Mouse (Mus musculus): ENCODE results near the gene Ppp1r36.
"Not testable (repeated sequence)": the region's sequence is repeated elsewhere in the genome, so short reads cannot be mapped to it uniquely, and the experiment has no call there.

The Ppp1r36 gene

DNA sequence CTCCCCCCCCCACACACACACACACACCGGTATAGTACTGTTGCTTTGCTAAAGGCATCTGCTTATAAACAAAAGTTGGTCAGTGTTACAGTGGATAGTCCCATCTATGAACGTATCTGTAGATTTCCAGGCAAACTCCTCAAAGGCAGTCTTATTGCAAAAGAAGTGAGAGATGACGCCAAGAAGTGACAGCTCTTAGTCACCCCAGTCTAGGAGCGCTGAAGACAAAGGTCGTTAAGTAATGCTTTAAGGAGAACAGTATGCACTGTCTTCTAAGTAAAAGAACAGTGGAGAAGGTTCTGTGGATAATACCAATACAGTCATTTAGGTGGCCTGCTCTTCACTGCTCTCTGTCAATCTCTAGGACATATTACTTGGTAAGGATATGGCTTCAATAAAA, 24.4 kb upstream of the Ppp1r36 start:
- DNase-seq (ENCODE audit: low read depth, low spot score) = no peak

DNA sequence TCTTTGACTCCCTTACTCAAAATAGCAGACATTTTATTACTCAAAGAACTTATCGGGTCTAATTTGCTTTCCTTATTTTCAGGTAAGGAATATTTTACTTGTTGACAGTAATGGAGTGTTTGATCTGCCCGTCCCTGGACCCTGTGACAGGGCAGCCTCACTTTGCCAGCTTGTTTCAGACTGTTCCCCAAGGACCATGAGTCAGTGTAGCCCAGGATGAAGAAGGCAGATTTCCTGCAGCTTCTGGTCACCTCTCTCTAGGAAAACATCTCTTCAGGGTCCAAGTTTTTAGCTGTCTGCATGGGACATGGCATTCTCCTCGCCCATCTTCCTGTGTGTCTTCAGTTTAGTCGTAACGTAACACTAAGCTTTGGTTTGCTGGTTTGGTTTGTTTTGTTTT, 20.1 kb upstream of the Ppp1r36 start:
- no peak for DNase-seq (ENCODE audit: low read depth, low spot score)

DNA sequence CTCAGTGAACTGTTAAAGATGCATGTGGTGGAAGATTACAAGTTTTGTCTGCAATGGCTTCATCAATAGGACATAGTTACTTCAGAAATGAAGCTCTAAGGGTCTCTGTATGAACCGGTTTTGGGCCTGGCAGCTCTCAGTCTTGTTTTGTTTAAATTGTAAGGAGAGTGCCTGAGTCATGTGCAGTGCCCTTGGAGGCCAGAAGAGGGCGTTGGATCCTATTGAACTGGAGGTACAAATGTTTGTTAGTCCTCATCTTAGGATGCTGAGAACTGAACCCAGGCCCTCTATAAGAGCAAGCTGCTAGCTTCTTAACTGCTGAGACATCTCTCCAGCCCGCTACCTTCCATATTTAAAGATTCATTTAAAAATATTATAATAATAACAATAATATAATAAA, 15.7 kb upstream of the Ppp1r36 start:
- DNase-seq (ENCODE audit: low read depth, low spot score) = peak; percentile 70

DNA sequence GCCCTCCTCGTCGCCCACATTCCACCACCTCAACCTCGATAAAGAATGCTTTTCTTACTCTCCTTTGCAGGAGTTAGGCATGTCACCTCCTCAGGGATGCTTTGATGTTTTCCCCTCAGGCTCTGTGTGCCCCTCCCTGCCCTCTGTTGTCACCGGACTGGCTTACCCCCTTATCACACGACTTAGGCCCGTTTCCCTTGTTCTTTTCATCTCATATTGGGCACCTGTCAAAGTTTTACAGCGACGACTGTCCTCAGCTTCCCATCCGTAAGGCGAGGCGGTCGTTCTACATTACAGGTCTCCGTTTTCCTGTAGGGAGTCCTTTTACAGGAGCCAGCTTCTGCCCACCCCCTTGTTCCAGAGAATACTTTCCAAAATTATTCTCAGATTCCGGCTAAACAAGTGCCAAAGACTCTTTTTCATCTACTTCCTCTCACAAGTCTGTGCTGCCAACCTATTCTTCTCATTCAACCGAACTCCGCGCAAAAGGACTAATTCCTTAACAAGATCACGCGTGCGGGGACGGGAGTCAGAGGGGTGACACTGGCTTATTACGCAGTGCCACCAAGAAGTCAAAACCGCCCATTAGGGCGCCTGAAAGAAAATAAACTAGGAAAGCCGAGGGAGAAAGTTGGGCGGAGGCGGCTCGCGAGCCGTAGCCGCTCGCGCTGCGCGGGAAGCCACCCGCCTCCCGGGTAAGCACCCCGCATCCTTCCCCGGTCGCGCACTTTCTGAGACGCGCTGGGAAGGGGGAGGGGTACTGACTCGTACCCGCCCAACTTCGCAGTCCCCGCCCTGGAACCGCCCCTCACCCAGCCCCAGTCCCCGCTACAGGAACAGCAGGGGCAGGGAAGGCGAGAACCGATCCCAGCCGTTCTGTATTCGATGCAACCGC, 14.1 kb upstream of the Ppp1r36 start:
- peak; percentile 61 for DNase-seq (ENCODE audit: low read depth, low spot score)

DNA sequence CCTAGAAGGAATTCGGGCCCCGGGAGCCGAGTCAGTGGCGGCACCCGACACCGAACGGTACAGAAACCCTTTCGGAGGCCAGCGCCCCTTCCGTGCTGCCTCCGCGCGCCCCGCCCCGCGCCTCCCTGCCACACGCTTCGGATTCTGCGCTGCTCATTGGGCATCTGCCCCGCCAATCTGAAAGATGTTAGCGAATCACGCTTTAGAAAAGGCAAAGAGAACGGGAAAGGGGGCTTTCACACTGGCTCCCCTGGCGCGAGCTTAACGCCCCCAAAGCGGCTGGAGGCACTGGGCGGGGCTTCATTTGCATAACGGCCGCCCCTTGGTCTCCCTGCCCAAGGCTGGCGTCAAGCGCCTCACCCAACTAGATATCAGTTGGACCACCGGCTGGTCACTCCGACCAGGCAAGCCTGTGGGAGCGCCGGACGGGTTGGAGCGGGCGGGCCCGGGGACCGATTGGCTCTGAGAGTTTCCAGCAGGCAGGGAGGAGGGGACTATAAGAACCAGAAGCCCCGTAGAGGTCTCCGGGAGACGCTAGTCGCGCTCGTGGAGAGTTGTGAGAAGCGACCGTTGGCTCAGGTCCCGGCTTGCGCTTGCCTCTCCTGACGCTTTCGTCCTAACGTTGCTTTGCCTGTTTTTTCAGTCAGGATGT, 13.3 kb upstream of the Ppp1r36 start, which contains the start of gene Hspa2:
Hspa2 (plus strand) TSS at position 291 of the 652 bp plus-strand sequence.
- peak; percentile 99 for DNase-seq (ENCODE audit: low read depth, low spot score)

DNA sequence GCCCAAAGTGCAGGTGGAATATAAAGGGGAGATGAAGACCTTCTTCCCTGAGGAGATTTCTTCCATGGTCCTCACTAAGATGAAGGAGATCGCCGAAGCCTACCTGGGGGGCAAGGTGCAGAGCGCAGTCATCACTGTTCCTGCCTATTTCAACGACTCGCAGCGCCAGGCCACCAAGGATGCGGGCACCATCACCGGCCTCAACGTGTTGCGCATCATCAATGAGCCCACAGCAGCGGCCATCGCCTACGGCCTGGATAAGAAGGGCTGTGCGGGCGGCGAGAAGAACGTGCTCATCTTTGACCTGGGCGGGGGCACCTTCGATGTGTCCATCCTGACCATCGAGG, 12.5 kb upstream of the Ppp1r36 start:
- peak; percentile 43 for DNase-seq (ENCODE audit: low read depth, low spot score)

DNA sequence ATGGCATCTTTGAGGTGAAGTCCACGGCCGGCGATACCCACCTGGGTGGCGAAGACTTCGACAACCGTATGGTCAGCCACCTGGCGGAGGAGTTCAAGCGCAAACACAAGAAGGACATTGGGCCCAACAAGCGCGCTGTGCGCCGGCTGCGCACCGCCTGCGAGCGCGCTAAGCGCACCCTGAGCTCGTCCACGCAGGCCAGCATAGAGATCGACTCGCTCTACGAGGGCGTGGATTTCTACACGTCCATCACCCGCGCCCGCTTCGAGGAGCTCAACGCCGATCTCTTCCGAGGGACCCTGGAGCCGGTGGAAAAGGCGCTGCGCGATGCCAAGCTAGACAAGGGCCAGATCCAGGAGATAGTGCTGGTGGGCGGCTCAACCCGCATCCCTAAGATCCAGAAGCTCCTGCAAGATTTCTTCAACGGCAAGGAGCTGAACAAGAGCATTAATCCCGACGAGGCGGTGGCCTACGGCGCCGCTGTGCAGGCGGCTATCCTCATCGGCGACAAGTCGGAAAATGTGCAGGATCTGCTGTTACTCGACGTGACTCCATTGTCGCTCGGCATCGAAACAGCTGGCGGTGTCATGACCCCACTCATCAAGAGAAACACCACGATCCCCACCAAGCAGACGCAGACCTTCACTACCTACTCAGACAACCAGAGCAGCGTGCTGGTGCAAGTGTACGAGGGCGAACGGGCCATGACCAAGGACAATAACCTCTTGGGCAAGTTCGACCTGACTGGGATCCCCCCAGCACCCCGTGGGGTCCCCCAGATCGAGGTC, 12.0 kb upstream of the Ppp1r36 start:
- DNase-seq (ENCODE audit: low read depth, low spot score) = peak; percentile 60

DNA sequence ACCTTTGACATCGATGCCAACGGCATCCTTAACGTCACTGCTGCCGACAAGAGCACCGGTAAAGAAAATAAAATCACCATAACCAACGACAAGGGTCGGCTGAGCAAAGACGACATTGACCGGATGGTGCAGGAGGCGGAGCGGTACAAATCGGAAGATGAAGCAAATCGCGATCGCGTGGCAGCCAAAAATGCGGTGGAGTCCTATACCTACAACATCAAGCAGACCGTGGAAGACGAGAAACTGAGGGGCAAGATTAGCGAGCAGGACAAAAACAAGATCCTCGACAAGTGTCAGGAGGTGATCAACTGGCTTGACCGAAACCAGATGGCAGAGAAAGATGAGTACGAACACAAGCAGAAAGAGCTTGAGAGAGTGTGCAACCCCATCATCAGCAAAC, 11.4 kb upstream of the Ppp1r36 start:
- peak; percentile 34 for DNase-seq (ENCODE audit: low read depth, low spot score)

DNA sequence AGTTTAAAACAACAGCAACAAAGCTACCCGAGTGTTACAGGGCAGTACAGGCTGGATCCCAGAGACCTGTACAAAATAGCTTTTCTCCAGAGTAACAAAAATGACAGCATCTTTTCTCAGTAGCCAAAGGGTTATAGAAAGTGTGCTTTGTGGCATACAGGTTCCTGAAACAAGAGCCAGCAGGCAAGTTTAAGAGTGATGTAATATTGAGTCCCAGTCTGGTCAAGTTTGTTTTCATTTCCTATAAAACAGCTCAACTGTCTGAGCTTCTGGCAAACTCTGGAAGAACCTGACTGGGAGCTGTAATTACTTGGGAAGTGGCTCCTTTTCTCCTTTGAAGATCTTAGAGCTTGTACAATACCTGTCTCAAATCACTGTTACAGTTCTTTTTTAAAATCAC, 10.2 kb upstream of the Ppp1r36 start:
- no peak for DNase-seq (ENCODE audit: low read depth, low spot score)

DNA sequence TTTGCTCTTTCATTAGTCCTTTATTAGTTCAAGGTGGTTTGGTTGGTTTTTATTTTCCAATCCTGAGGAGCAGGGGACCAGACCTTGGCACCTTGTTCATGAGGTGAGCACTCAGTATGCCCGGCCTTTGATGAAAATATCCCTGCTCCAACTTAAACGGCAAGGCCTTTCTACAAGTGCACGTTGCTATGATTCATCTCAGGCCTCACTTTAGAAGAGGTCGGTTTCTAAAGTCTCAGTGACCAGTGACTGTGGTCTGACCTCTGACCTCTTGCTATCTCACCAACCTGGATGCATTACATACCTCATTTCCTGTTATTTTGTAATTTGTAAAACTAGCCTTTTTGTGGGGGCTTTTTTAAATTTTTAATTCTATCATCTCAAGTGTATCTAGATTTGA, 8.2 kb upstream of the Ppp1r36 start:
- DNase-seq (ENCODE audit: low read depth, low spot score) = no peak

DNA sequence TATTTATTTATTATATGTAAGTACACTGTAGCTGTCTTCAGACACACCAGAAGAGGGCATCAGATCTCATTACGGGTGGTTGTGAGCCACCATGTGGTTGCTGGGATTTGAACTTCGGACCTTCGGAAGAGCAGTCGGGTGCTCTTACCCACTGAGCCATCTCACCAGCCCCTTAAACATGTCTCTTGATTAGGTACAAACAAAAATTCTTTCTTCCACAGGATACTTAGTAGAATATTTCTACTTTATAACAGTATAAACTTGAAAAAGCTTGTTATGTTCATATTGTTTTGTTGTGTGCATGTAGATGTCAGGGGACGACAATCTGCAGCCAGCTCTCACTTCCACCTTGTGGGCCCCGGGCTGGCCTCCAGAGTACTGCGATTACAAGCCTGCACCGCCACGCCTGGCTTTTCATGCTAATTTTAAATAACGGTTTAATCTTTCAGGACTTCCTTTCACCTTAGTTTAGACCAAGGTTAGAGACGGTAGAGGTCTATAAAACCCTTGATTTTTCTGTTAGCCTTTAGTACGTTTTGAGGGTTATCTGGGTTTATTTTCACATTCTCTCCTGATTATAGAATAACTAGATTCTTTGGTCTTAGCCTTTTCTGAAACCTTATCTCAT, 1.8 kb upstream of the Ppp1r36 start:
- DNase-seq (ENCODE audit: low read depth, low spot score) = no peak

DNA sequence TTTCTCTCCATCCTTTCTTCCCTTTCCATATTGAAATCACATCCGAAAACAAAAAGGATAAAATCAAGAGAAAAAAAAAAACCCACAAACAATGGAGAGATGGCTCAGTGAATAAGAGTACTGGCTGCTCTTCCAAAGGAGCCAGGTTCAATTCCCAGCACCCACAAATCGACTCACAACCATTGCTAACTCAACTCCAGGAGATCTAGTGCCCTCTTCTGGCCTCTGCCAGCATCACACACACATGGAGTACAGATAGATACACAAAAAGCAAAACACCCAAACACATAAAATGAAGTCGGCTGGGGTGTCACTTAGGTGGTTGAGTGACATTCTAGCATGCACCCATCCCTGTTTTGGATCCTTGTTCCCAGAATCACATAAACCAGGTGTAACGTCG, 1.0 kb downstream of the Ppp1r36 start:
- DNase-seq (ENCODE audit: low read depth, low spot score) = peak; percentile 50

DNA sequence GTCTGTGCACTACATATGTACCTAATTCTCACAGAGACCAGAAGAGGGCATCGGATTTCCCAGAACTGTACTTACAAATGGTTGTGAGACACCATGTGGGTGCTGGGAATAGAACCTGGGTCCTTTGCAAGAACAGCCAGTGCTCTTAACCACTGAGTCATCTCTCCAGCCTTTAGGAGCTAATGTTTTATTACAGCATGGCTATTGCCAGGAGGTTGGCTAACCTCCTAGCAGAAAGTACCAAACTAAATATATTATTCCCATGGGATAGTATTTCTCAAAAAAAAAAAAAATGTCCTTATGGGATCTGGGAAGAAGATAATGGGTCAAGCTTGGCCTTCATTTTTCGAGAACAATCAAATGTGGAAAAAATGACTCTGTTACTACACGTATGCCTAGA, 7.9 kb downstream of the Ppp1r36 start:
- no peak for DNase-seq (ENCODE audit: low read depth, low spot score)

DNA sequence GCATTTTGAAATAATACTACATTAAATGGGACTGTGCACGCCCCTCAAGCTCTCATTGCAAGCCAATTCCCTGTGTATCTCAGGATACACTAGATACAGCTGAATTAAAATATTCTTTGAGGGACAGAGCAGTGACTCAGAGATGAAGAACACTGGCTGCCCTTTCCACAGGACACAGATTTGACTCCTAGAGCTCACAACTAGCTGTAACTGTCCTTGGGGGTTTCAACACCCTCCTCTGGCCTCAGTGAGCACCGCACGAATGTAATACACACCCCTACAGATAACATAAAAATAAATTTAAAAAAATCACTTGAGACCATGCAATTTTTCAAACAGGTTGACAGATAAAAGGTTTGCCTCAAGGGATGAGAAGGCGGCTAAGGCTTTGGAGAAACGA, 10.2 kb downstream of the Ppp1r36 start:
- DNase-seq (ENCODE audit: low read depth, low spot score) = no peak

DNA sequence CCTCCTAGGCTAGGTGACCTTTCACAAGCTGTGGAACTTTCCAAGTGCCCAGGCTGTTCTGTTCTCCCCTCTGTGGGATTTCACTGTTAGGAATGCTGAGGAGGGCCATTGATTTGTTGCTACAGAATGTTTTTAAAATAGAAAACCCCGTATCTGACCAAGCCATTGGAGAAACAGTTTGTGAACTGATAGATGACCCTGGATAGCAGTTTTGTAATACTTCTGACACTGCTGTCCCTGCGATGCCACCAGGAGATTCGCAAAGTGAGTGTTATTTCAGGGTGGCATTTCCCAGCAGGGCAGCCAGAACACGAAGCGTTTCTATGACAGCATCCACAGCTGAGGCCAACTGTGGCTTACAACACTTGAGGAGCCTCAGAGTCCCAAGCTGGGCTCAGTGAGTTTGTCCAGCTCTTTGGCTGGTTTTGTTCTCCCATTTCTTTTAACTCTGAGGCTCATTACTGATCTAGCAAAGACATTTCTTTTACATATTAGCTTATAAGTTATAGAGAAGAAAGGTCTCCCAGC, 13.6 kb downstream of the Ppp1r36 start:
- no peak for DNase-seq (ENCODE audit: low read depth, low spot score)

DNA sequence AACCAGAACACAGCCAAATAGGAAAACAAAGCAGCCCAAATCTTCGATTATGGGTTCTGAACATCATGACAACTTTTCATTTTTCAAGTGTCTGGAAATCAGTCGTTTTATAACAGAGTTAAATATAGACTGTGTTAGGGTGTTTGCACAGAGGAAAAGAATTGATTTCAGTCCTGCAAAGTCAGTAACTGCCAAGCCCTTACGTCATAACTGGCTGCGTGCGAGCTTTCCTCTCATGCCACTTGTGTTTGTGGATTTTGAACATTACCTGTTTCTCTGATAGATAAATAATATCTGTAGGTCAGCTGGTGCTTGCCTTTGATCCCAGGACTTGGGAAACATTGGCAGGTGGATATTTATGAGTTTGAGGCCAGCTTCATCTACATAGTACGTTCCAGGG, 14.1 kb downstream of the Ppp1r36 start:
- no peak for DNase-seq (ENCODE audit: low read depth, low spot score)

DNA sequence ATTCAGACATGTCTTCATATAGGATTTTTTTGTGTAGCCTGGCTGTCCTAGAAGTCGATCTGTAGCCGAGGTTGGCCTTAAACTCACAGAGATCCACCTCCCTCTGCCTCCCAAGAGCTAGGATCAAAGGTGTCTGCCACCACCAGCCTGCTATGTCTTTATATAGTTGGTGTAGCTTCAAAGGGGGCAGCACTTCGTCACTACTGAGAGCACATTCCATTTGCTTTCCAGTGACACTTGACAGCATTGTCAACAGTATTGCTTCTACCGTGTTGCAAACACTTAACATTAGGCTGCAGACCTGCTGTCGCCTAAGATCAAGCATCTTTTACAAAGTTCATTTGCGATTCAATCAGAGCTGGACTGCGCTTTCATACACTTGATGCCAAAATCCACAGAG, 16.8 kb downstream of the Ppp1r36 start:
- no peak for DNase-seq (ENCODE audit: low read depth, low spot score)

DNA sequence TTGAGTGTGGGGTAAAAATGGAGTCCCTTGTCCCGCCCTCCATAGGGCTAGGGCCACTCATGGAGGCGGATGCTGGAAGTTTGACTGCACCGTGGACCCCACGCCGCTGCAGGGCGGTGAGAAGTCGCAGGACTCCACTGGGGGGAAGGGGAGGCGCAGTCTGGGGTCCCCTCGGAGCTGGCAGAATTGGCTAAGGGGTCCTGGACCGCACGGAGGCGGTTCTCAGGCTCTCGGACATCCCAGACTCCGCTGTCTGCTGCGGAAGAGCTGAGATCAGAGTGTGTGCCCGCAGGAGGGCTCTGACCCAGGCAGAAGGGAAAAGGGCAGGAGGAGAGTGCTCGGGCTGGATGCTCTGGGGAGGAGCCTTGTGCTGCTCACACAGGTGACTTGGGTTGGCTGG, 17.7 kb downstream of the Ppp1r36 start:
- peak; percentile 59 for DNase-seq (ENCODE audit: low read depth, low spot score)

DNA sequence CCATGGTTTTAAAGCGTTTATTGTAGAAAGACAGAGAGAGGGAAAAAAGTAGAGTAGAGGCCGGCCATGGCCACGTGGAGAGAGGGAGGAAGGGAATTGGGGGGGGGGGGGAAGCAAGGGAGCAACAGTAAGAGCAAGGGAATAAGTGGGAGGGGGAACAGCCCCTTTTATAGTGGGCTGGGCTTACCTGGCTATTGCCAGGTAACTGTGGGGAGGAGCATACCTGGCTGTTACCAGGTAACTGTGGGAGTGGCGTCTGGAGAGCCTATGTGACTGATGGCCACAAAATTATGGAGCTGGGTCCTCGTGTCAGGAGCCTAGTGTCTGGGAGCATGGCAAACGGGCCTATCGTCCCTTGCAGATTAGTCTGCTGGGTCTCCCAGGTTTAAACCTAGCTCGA, 18.2 kb downstream of the Ppp1r36 start:
- DNase-seq (ENCODE audit: low read depth, low spot score) = no peak

DNA sequence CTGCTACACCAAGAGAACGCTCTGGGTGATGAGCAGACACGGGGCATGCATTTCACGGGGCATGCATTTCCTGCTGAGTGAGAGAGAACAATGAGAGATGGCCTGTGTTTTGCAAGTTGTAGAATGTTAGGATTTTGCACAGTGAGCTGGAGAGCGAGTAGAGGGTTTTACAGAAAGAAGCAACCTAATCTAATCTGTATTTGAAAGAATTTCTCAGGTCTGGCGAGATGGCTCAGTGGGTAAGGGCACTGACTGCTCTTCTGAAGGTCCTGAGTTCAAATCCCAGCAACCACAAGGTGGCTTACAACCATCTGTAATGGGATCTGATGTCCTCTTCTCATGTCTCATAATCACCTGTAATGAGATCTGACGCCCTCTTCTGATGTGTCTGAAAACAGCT, 26.1 kb downstream of the Ppp1r36 start:
- not testable (repeated sequence) for DNase-seq (ENCODE audit: low read depth, low spot score)

DNA sequence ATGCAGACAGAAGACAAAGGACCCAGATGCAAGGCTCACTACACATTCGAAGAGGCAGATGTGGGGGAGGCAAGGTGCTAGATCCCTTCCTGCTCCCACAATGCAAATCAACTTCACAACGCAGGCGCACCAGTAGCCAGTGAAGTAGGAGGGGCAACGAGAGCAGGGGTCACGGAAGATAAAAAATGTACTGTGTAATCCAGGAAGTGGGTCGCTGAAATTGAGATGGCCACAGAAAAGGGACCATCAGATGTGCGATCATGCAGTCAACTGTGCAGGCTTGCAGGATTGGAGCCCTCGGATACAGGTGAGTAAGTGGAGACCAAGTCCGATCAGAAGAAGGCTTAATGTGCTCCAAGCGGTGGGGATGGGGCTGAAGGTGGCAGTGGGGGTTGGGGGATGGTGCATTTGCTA, 27.0 kb downstream of the Ppp1r36 start:
- DNase-seq (ENCODE audit: low read depth, low spot score) = peak; percentile 87

DNA sequence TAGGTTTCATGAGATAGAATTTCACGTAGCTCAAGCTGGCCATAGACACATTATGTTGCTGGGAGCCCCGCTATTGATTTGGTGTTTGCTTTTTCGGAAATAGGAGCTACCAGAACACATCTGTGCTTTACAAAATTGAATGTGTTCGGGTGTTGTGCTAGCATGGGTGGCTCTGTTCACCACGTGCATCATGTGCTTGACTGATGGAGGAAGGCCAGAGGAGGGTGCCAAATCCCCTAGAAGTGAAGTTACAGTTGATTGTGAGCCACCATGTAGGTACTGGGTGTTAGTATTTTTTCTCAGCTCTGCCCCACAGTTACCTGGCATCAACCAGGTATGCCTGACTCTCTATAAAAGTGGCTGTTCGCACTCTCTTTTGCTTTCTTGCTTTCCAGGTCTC, 27.5 kb downstream of the Ppp1r36 start:
- DNase-seq (ENCODE audit: low read depth, low spot score) = no peak

Data from ZHBTc4 (cell line).